ENCODE assay signal across 14 mouse cellular contexts in genomic region chr12:46646139-46646611, GRCm38 (mm10).
DNase-seq lines count a peak whose midpoint lies in the region; ATAC-seq and TF ChIP-seq lines count a peak whose summit lies in the region.
"Had no signal": no experiment of that assay in that cellular context is flagged by ENCODE, and none has a peak within 500 bp of the region (broad histone marks: within the 10 kb centered on the region; RNA-seq: fewer than 3 reads in every experiment).

No protein-coding gene starts in this region.

- H3K9ac ChIP-seq in forebrain, embryonic 12.5 days: no peak overlapping the region
- H3K9ac ChIP-seq in forebrain, embryonic 11.5 days (ENCODE audit: low read length): no peak overlapping the region
- H3K9ac ChIP-seq in hindbrain, embryonic 12.5 days: no peak overlapping the region
- no peak overlapping the region for H3K9ac ChIP-seq in midbrain, embryonic 12.5 days (replicated peaks)
- H3K9ac ChIP-seq: embryonic facial prominence, embryonic 12.5 days; liver, embryonic 15.5 days had no signal

- H3K9me3 ChIP-seq in forebrain, embryonic 12.5 days: no peaks in the 10 kb centered on the region
- H3K9me3 ChIP-seq in forebrain, embryonic 11.5 days (ENCODE audit: control insufficient read depth, low read length): no peaks in the 10 kb centered on the region
- H3K9me3 ChIP-seq in hindbrain, embryonic 12.5 days (replicated peaks): no peaks in the 10 kb centered on the region
- H3K9me3 ChIP-seq in midbrain, embryonic 12.5 days: no peaks in the 10 kb centered on the region
- H3K9me3 ChIP-seq: embryonic facial prominence, embryonic 12.5 days; liver, embryonic 15.5 days had no signal

- peaks cover 8% of the 10 kb centered on the region; the same call in 1 of the 2 replicates for H3K27me3 ChIP-seq in forebrain, embryonic 12.5 days
- no peaks in the 10 kb centered on the region for H3K27me3 ChIP-seq in forebrain, embryonic 11.5 days (ENCODE audit: control insufficient read depth, insufficient read depth, low read length)
- H3K27me3 ChIP-seq in hindbrain, embryonic 12.5 days: no peaks in the 10 kb centered on the region
- H3K27me3 ChIP-seq in midbrain, embryonic 12.5 days: no peaks in the 10 kb centered on the region
- no peaks in the 10 kb centered on the region for H3K27me3 ChIP-seq in thymus, adult 2 months (ENCODE audit: control insufficient read depth, insufficient read depth, low read length)
- H3K27me3 ChIP-seq: embryonic facial prominence, embryonic 12.5 days; liver, embryonic 15.5 days had no signal

- no peak overlapping the region for H3K27ac ChIP-seq in forebrain, embryonic 12.5 days
- no peak overlapping the region for H3K27ac ChIP-seq in forebrain, embryonic 11.5 days (ENCODE audit: low read depth, low read length)
- H3K27ac ChIP-seq in hindbrain, embryonic 12.5 days: peak overlapping the region; percentile 55; the same call in 1 of the 2 replicates
- H3K27ac ChIP-seq in midbrain, embryonic 12.5 days (replicated peaks): peak overlapping the region; percentile 78
- H3K27ac ChIP-seq in thymus, adult 2 months (ENCODE audit: control insufficient read depth, insufficient read depth, low read length): no peak overlapping the region
- H3K27ac ChIP-seq: embryonic facial prominence, embryonic 12.5 days; gastrocnemius, adult 2 months; liver, embryonic 15.5 days; macrophage had no signal

- TF ChIP-seq POLR2A in thymus, adult 2 months (IDR thresholded peaks at IDR 0.05; ENCODE audit: control insufficient read depth, extremely low read depth, insufficient read depth, low read length, poor library complexity): no peak

- DNase-seq in forebrain, embryonic 11.5 days (ENCODE audit: low spot score): no peak
- DNase-seq in brain, adult 2 months (ENCODE audit: low read depth, low spot score): peak; percentile 53
- DNase-seq in thymus, adult 2 months: no peak
- DNase-seq in ovary, postnatal 36 days (ENCODE audit: low spot score): no peak
- no peak for DNase-seq in thymus, adult 18-20 months
- DNase-seq: cerebellum, adult 11 months; gastrocnemius, adult 2 months; kidney, adult 18-20 months had no signal

- H3K4me1 ChIP-seq in forebrain, embryonic 12.5 days: peaks cover 17% of the 10 kb centered on the region
- no peaks in the 10 kb centered on the region for H3K4me1 ChIP-seq in forebrain, embryonic 11.5 days (replicated peaks; ENCODE audit: control insufficient read depth, insufficient read depth, low read length)
- peaks cover 13% of the 10 kb centered on the region for H3K4me1 ChIP-seq in hindbrain, embryonic 12.5 days
- peaks cover 10% of the 10 kb centered on the region for H3K4me1 ChIP-seq in midbrain, embryonic 12.5 days
- no peaks in the 10 kb centered on the region for H3K4me1 ChIP-seq in thymus, adult 2 months (replicated peaks; ENCODE audit: control insufficient read depth, insufficient read depth, low read length)
- H3K4me1 ChIP-seq: embryonic facial prominence, embryonic 12.5 days; liver, embryonic 15.5 days had no signal

- no peak overlapping the region for H3K4me2 ChIP-seq in forebrain, embryonic 12.5 days
- H3K4me2 ChIP-seq in forebrain, embryonic 11.5 days (ENCODE audit: low read depth, low read length, severe bottlenecking): no peak overlapping the region
- H3K4me2 ChIP-seq in hindbrain, embryonic 12.5 days (replicated peaks): no peak overlapping the region
- no peak overlapping the region for H3K4me2 ChIP-seq in midbrain, embryonic 12.5 days (replicated peaks)
- H3K4me2 ChIP-seq: embryonic facial prominence, embryonic 12.5 days; liver, embryonic 15.5 days had no signal

- WGBS in forebrain, embryonic 12.5 days: 63% methylated on average over 5 of the region's 5 CpGs
- 81% methylated on average over 5 of the region's 5 CpGs for WGBS in forebrain, embryonic 11.5 days
- 65% methylated on average over 5 of the region's 5 CpGs for WGBS in hindbrain, embryonic 12.5 days
- 65% methylated on average over 5 of the region's 5 CpGs for WGBS in midbrain, embryonic 12.5 days
- 83% methylated on average over 5 of the region's 5 CpGs for WGBS in thymus, adult 2 months

- H3K4me3 ChIP-seq in forebrain, embryonic 12.5 days (replicated peaks): no peak overlapping the region
- no peak overlapping the region for H3K4me3 ChIP-seq in forebrain, embryonic 11.5 days (ENCODE audit: low read depth, low read length)
- H3K4me3 ChIP-seq in hindbrain, embryonic 12.5 days: no peak overlapping the region
- H3K4me3 ChIP-seq in midbrain, embryonic 12.5 days: no peak overlapping the region
- H3K4me3 ChIP-seq in thymus, adult 2 months (ENCODE audit: control insufficient read depth, insufficient read depth, low read length): no peak overlapping the region
- H3K4me3 ChIP-seq: embryonic facial prominence, embryonic 12.5 days; gastrocnemius, adult 2 months; liver, embryonic 15.5 days had no signal

- ATAC-seq in forebrain, embryonic 12.5 days (ENCODE audit: low FRiP score): 0 out of 2 replicates have a peak, but pooled peaks have one; percentile 11
- ATAC-seq in forebrain, embryonic 11.5 days (replicated peaks; ENCODE audit: low FRiP score): no peak
- peak; percentile 64 for ATAC-seq in hindbrain, embryonic 12.5 days (ENCODE audit: low FRiP score)
- peak; percentile 74 for ATAC-seq in midbrain, embryonic 12.5 days (ENCODE audit: low FRiP score, low read depth)

- no peak for TF ChIP-seq CTCF in thymus, adult 2 months (IDR thresholded peaks at IDR 0.05; ENCODE audit: borderline replicate concordance, control insufficient read depth, extremely low read depth, insufficient read depth, low read length, poor library complexity)

- no peaks in the 10 kb centered on the region for H3K36me3 ChIP-seq in forebrain, embryonic 12.5 days (replicated peaks)
- H3K36me3 ChIP-seq in forebrain, embryonic 11.5 days (ENCODE audit: control insufficient read depth, insufficient read depth, low read length): no peaks in the 10 kb centered on the region
- no peaks in the 10 kb centered on the region for H3K36me3 ChIP-seq in hindbrain, embryonic 12.5 days
- H3K36me3 ChIP-seq in midbrain, embryonic 12.5 days: no peaks in the 10 kb centered on the region
- H3K36me3 ChIP-seq in thymus, adult 2 months (ENCODE audit: control insufficient read depth, insufficient read depth, low read length): no peaks in the 10 kb centered on the region
- H3K36me3 ChIP-seq: embryonic facial prominence, embryonic 12.5 days; liver, embryonic 15.5 days had no signal

Comparison
In these comparisons a context has a peak if more than half of its experiments do, and no peak if none do; other contexts are left out.
1. H3K27ac ChIP-seq: peak in hindbrain, embryonic 12.5 days (single experiment) and midbrain, embryonic 12.5 days (single experiment); none in forebrain, embryonic 12.5 days (single experiment), forebrain, embryonic 11.5 days (single experiment) and thymus, adult 2 months (single experiment).